Mouse (Mus musculus) MEL (cell line): ENCODE results near the gene Ptma. TPM values are rescaled to one million over a fixed set of nuclear protein-coding genes. Genes with fewer than 3 reads are reported as not detected.
A peak's percentile ranks its signal among the peaks of the same experiment; 100 is the strongest.

ENCODE experiments used
- DNase-seq: peaks from one replicate; pipeline ENCODE4 v3.0.0; 2011; ENCODE audit warnings: low read depth, low spot score
- H3K27ac ChIP-seq: 2 replicates; pipeline ENCODE4 v1.5.1; 2012; ENCODE audit warnings: low read depth, mild to moderate bottlenecking, control low read depth, low read length, moderate library complexity; ENCODE audit not compliant: control insufficient read depth
- H3K27me3 ChIP-seq, 2 experiments: fragments of 150-350 bp in 1 of 2; sonication (generic) in 1 of 2; 2 replicates each; pipeline ENCODE4 v1.6.1; 2012; ENCODE audit warnings: low read length in 2 of 2, mild to moderate bottlenecking in 2 of 2, improper control_type of control experiment in 1 of 2, moderate library complexity in 1 of 2; ENCODE audit not compliant: insufficient read depth in 2 of 2, control insufficient read depth in 1 of 2
- H3K36me3 ChIP-seq, 2 experiments: 2 replicates each; pipeline ENCODE4 v1.6.1; 2012 to 2014; ENCODE audit warnings: low read length in 2 of 2, improper control_type of control experiment in 1 of 2, inconsistent platforms in 1 of 2, mild to moderate bottlenecking in 1 of 2; ENCODE audit not compliant: insufficient read depth in 2 of 2, control insufficient read depth in 1 of 2
- H3K4me1 ChIP-seq, 2 experiments: fragments of 150-350 bp in 1 of 2; sonication (generic) in 1 of 2; 2 replicates each; pipeline ENCODE4 v1.6.1; 2012; ENCODE audit warnings: low read length in 2 of 2, improper control_type of control experiment in 1 of 2, mild to moderate bottlenecking in 1 of 2; ENCODE audit not compliant: insufficient read depth in 2 of 2, control insufficient read depth in 1 of 2
- H3K4me3 ChIP-seq, 2 experiments: fragments of 150-350 bp in 1 of 2; sonication (generic) in 1 of 2; 2 replicates each; pipeline ENCODE4 v1.5.1; 2012; ENCODE audit warnings: low read depth in 2 of 2, low read length in 2 of 2, mild to moderate bottlenecking in 2 of 2, moderate library complexity in 2 of 2, control low read depth in 1 of 2, improper control_type of control experiment in 1 of 2; ENCODE audit not compliant: control insufficient read depth in 1 of 2, insufficient read depth in 1 of 2
- H3K79me2 ChIP-seq: 2 replicates; pipeline ENCODE4 v1.6.1; 2012; ENCODE audit warnings: mild to moderate bottlenecking, low read length, moderate library complexity; ENCODE audit not compliant: control insufficient read depth, poor library complexity, insufficient read depth
- H3K9ac ChIP-seq: 2 replicates; pipeline ENCODE4 v1.6.1; 2012; ENCODE audit warnings: low read depth, mild to moderate bottlenecking, control low read depth, low read length, moderate library complexity; ENCODE audit not compliant: control insufficient read depth, poor library complexity, severe bottlenecking
- H3K9me3 ChIP-seq: fragments of 150-350 bp; sonication (generic); replicated peaks from 2 replicates; pipeline ENCODE4 v1.6.1; 2012; ENCODE audit warnings: mild to moderate bottlenecking, low read length, improper control_type of control experiment, moderate library complexity; ENCODE audit not compliant: insufficient read depth
- BHLHE40 ChIP-seq: IDR thresholded peaks from 2 replicates; pipeline ENCODE4 v1.6.1; 2012; ENCODE audit warnings: low read depth, mild to moderate bottlenecking, inconsistent platforms, low read length, improper control_type of control experiment, borderline replicate concordance
- CHD1 ChIP-seq: IDR thresholded peaks from 2 replicates; pipeline ENCODE4 v1.6.1; 2012; ENCODE audit warnings: low read depth, mild to moderate bottlenecking, inconsistent platforms, low read length, improper control_type of control experiment
- ELF1 ChIP-seq: IDR thresholded peaks from 2 replicates; pipeline ENCODE4 v1.6.1; 2014; ENCODE audit warnings: low read depth, mild to moderate bottlenecking, inconsistent platforms, low read length, improper control_type of control experiment, moderate library complexity
- EP300 ChIP-seq, 2 experiments: IDR thresholded peaks; 2 replicates each; pipeline ENCODE4 v1.6.1; 2011; ENCODE audit warnings: improper control_type of control experiment in 2 of 2, low read length in 2 of 2, low read depth in 1 of 2, mild to moderate bottlenecking in 1 of 2
- ETS1 ChIP-seq: IDR thresholded peaks from 2 replicates; pipeline ENCODE4 v1.6.1; 2012; ENCODE audit warnings: low read depth, mild to moderate bottlenecking, inconsistent platforms, low read length, improper control_type of control experiment, moderate library complexity
- GABPA ChIP-seq: IDR thresholded peaks from 2 replicates; pipeline ENCODE4 v1.6.1; 2012; ENCODE audit warnings: low read depth, mild to moderate bottlenecking, inconsistent platforms, low read length, improper control_type of control experiment, moderate library complexity
- GATA1 ChIP-seq: IDR thresholded peaks from 2 replicates; pipeline ENCODE4 v1.6.1; 2011; ENCODE audit warnings: low read depth, low read length, improper control_type of control experiment
- JUND ChIP-seq: IDR thresholded peaks from 2 replicates; pipeline ENCODE4 v1.6.1; 2011; ENCODE audit warnings: low read depth, mild to moderate bottlenecking, improper control_type of control experiment, low read length
- KAT2A ChIP-seq: conservative IDR thresholded peaks from 2 replicates; pipeline ENCODE4 v1.6.1; 2012; ENCODE audit warnings: low read depth, low read length, improper control_type of control experiment, inconsistent platforms
- MAZ ChIP-seq: IDR thresholded peaks from 2 replicates; pipeline ENCODE4 v1.6.1; 2012; ENCODE audit warnings: low read depth, mild to moderate bottlenecking, inconsistent platforms, low read length, improper control_type of control experiment
- MEF2A ChIP-seq: IDR thresholded peaks from 2 replicates; pipeline ENCODE4 v1.6.1; 2014; ENCODE audit warnings: low read depth, mild to moderate bottlenecking, inconsistent platforms, low read length, improper control_type of control experiment; ENCODE audit not compliant: poor library complexity, insufficient replicate concordance, severe bottlenecking; ENCODE audit errors: extremely low read depth
- MYC ChIP-seq: IDR thresholded peaks from 2 replicates; pipeline ENCODE4 v1.6.1; 2011; ENCODE audit warnings: low read depth, mild to moderate bottlenecking, low read length, improper control_type of control experiment, moderate library complexity
- NRF1 ChIP-seq: IDR thresholded peaks from 2 replicates; pipeline ENCODE4 v1.6.1; 2014; ENCODE audit warnings: low read depth, mild to moderate bottlenecking, inconsistent platforms, low read length, improper control_type of control experiment, moderate library complexity; ENCODE audit not compliant: poor library complexity, insufficient read depth, severe bottlenecking
- POLR2A ChIP-seq, 2 experiments: IDR thresholded peaks; 2 replicates each; pipeline ENCODE4 v1.6.1; 2011 to 2012; ENCODE audit warnings: low read length in 2 of 2, mild to moderate bottlenecking in 2 of 2, control low read depth in 1 of 2, improper control_type of control experiment in 1 of 2, low read depth in 1 of 2, moderate library complexity in 1 of 2; ENCODE audit not compliant: control insufficient read depth in 1 of 2, insufficient read depth in 1 of 2, poor library complexity in 1 of 2
- POLR2AphosphoS2 ChIP-seq: IDR thresholded peaks from 2 replicates; pipeline ENCODE4 v1.6.1; 2011; ENCODE audit warnings: low read length, improper control_type of control experiment
- RAD21 ChIP-seq: IDR thresholded peaks from 2 replicates; pipeline ENCODE4 v1.6.1; 2011; ENCODE audit warnings: mild to moderate bottlenecking, low read depth, low read length, improper control_type of control experiment
- SIN3A ChIP-seq: IDR thresholded peaks from 2 replicates; pipeline ENCODE4 v1.6.1; 2012; ENCODE audit warnings: low read length, improper control_type of control experiment, inconsistent platforms
- SMC3 ChIP-seq: IDR thresholded peaks from 2 replicates; pipeline ENCODE4 v1.6.1; 2011; ENCODE audit warnings: low read depth, low read length, improper control_type of control experiment
- TBP ChIP-seq: IDR thresholded peaks from 2 replicates; pipeline ENCODE4 v1.8.0; 2011; ENCODE audit warnings: low read depth, low read length, improper control_type of control experiment
- UBTF ChIP-seq: IDR thresholded peaks from 2 replicates; pipeline ENCODE4 v1.6.1; 2012; ENCODE audit warnings: low read depth, mild to moderate bottlenecking, inconsistent platforms, low read length, improper control_type of control experiment, moderate library complexity, borderline replicate concordance; ENCODE audit not compliant: insufficient read depth
- USF1 ChIP-seq: IDR thresholded peaks from 2 replicates; pipeline ENCODE4 v1.6.1; 2014; ENCODE audit warnings: low read depth, mild to moderate bottlenecking, inconsistent platforms, low read length, improper control_type of control experiment, moderate library complexity
- USF2 ChIP-seq, 2 experiments: IDR thresholded peaks; 2 replicates each; pipeline ENCODE4 v1.6.1; 2011 to 2012; ENCODE audit warnings: improper control_type of control experiment in 2 of 2, low read length in 2 of 2, borderline replicate concordance in 1 of 2, inconsistent platforms in 1 of 2, low read depth in 1 of 2, mild to moderate bottlenecking in 1 of 2; ENCODE audit not compliant: insufficient read depth in 1 of 2
- ZC3H11A ChIP-seq: IDR thresholded peaks from 2 replicates; pipeline ENCODE4 v1.6.1; 2012; ENCODE audit warnings: low read depth, mild to moderate bottlenecking, inconsistent platforms, low read length, improper control_type of control experiment
- ZMIZ1 ChIP-seq: IDR thresholded peaks from 2 replicates; pipeline ENCODE4 v1.6.1; 2012; ENCODE audit warnings: low read depth, mild to moderate bottlenecking, inconsistent platforms, low read length, improper control_type of control experiment, moderate library complexity
- ZNF384 ChIP-seq: IDR thresholded peaks from 2 replicates; pipeline ENCODE4 v1.6.1; 2012; ENCODE audit warnings: low read depth, mild to moderate bottlenecking, inconsistent platforms, low read length, improper control_type of control experiment
- polyA plus RNA-seq, 2 experiments: library from polyadenylated mRNA; stranded (reverse) in 1 of 2; unstranded in 1 of 2; fragments of >175 nt in 1 of 2; fragments of >200 nt in 1 of 2; gene quantifications; 2 replicates each; pipeline versions ENCODE4 v1.2.1 to v1.2.4; 2012; ENCODE audit warnings: low replicate concordance in 2 of 2, low read depth in 1 of 2; ENCODE audit not compliant: insufficient read length in 2 of 2, insufficient read depth in 1 of 2, missing spikeins in 1 of 2
- total RNA-seq: library from RNA; depleted of rRNA; stranded (reverse); fragments of 300-350 nt; gene quantifications from 2 replicates; pipeline ENCODE4 v1.2.3, GENCODE M21; 2012

The Ptma gene
- total and polyA plus RNA-seq, 3 experiments = 2,419 to 4,891 (median 3,309) TPM

DNA sequence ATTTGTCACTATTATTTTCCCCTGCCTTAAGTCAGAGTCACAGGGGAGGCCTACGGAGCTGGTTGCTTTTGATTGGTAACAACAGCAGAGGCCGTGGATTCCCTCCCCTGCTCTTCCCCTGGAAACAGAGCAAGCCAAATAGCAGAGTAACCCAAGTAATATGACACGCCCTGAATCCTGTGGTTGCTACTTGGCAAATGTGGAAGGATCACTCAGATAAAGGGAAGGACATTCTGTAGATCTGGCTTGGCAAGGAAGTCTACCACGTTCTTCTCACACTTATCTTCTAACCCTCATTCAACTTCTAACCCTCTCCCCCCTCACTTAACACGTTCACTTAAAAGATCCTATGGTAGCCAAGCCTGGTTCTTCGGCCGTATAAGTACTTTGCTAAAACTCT lies 31.3 kb downstream of the Ptma start (continued):
- TF ChIP-seq GABPA (no peak), KAT2A (0 out of 2 replicates have a peak, but pooled peaks have one; percentile 20), ETS1 (peak; percentile 88), NRF1 (no peak), SIN3A (peak; percentile 92), CHD1 (no peak), JUND (no peak), UBTF (no peak), RAD21 (no peak), MAZ (0 out of 2 replicates have a peak, but pooled peaks have one; percentile 48), BHLHE40 (peak; percentile 80; the same call in 1 of the 2 replicates), POLR2AphosphoS2 (no peak), MYC (peak; percentile 91), USF2 (IDR thresholded peaks at IDR 0.05; ENCODE audit: borderline replicate concordance in 1 of 2, insufficient read depth in 1 of 2, low read depth in 1 of 2, low read length in 2 of 2) (no peak), USF1 (0 out of 2 replicates have a peak, but pooled peaks have one; percentile 7), EP300 (IDR thresholded peaks at IDR 0.05; ENCODE audit: low read depth in 1 of 2, low read length in 2 of 2) (peak; percentile 71 to 83), ZNF384 (no peak), ELF1 (no peak), SMC3 (no peak), GATA1 (peak; percentile 71), TBP (peak; percentile 57; the same call in 1 of the 2 replicates)

DNA sequence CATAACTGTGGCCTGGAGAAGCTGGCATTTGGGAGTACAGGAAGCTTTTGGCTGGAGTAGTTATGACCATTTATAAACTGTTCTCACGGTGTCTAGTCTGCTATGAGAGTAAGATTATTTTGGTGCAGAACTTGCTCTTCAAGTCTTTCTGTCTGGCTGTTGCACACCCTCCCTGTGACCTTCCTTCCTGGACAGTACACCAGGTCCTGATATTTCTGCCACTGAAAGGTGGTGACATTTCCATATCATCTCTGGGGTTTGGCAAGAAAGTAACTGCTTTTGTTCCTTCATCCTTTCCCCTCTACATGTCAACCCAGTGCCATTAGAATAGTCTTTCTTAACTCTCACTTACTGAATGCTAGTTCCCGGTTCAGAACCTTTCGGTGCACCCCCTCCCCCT lies 32.7 kb downstream of the Ptma start:
- TF ChIP-seq ZC3H11A (no peak), SIN3A (no peak), ZMIZ1 (no peak), NRF1 (no peak), MEF2A (no peak), UBTF (no peak), POLR2A (IDR thresholded peaks at IDR 0.05; ENCODE audit: control insufficient read depth in 1 of 2, insufficient read depth in 1 of 2, low read depth in 1 of 2, low read length in 2 of 2, poor library complexity in 1 of 2) (no peak)
- H3K36me3 ChIP-seq = peaks cover 15 to 52% of the 10 kb centered on the region in 2 experiments
- H3K79me2 ChIP-seq = no peaks in the 10 kb centered on the region

More for the DNA sequence above, 32.7 kb downstream of the Ptma start:
- DNase-seq = no peak
- peak overlapping the region; percentile 92 for H3K27ac ChIP-seq
- H3K4me3 ChIP-seq = no peak overlapping the region
- H3K4me1 ChIP-seq = peaks cover 41 to 47% of the 10 kb centered on the region in 2 experiments
- no peak overlapping the region for H3K9ac ChIP-seq
- no peaks in the 10 kb centered on the region for H3K9me3 ChIP-seq
- H3K27me3 ChIP-seq = no peaks in the 10 kb centered on the region
